Mouse (Mus musculus) olfactory bulb, adult 2 months (tissue): ENCODE results near the gene Fgf5.

Experiments used
- CTCF ChIP-seq: fragments of 200-500 bp; IDR thresholded peaks from 2 replicates; pipeline ENCODE4 v1.5.1; 2012; ENCODE audit warnings: low read depth, mild to moderate bottlenecking, low read length, moderate library complexity; ENCODE audit not compliant: insufficient read depth
- POLR2A ChIP-seq: fragments of 200-500 bp; IDR thresholded peaks from 2 replicates; pipeline ENCODE4 v1.6.1; 2012; ENCODE audit warnings: mild to moderate bottlenecking, low read depth, low read length, moderate library complexity; ENCODE audit not compliant: insufficient read depth

DNA sequence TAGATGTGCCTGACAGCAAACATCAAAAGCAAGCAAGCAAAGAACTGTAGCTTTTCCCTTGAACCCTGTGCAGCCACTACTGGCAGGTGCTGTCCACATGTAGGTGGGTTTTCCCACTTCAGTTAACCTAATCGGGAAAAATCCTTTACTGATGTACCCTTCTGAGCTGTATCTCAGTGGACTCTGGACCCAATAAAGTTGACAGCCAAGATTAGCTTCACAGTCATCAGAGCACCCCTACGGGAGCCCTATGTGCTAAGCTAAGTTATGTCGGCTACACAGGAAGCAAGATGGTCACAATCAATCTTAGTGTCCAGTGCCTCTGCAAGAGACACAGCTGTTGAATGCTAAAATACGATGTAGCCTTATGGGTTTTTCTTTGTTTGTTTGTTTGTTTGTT is 46.1 kb downstream of the Fgf5 start:
- TF ChIP-seq CTCF (no peak), POLR2A (no peak)
